Mouse (Mus musculus) layer of hippocampus, adult 9-11 months (tissue): ENCODE measurements around the gene Ccdc57.

Source experiments
- DNase-seq: peaks from one replicate; pipeline ENCODE4 v3.0.0; 2022

The Ccdc57 gene

DNA sequence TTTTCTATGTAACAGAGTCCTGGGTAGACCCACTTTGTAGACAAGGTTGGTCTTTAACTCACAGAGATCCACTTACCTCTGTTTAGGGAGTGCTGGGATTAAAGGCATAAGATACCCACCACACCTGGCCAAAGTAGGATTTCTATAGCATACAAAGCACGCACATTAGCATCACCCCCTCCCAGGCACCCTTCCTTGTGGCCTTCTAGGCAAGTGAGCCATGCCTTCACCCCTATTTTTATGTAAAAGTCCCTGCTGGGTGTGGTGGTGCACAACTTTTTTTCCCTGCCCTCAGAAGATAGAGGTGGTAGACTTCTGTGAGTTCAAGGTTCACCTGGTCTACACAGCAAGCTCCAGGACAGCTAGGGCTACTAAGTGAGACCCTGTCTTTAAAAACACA lies 152.8 kb downstream of the Ccdc57 start:
- no peak for DNase-seq

DNA sequence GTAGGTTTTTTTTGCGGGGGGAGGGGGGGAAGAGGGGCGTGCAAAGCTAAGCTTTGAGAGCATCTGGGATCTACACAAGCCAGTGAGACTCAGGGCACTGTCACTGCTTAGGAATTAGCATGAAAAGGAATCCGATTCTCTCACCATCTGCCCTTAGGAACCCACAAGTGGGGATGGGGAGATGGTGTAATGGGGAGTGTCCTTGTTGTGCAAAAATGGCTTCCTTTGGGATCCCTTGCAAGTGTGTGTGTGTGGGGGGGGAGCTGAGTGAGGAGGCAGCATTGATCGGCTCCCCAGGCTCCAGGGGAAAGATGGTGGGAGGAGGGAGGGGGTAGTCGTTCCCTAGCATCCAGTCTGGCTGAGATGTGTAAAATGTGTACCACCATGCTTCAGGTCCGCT lies 155.5 kb downstream of the Ccdc57 start:
- DNase-seq: no peak
